Mouse (Mus musculus) hindbrain, embryonic 14.5 days (tissue): ENCODE results near the gene Gstt4. TPM values are rescaled to one million over a fixed set of nuclear protein-coding genes. Genes with fewer than 3 reads are reported as not detected.

Experiments used
- ATAC-seq: fragments of 200-750 bp; cut with Nextera tagmentation; 2 replicates; pipeline ENCODE4 v1.8.0; 2017; ENCODE audit warnings: moderate number of reproducible peaks, mild to moderate bottlenecking, moderate TSS enrichment, moderate library complexity; ENCODE audit not compliant: low FRiP score
- DNase-seq: peaks from one replicate; pipeline ENCODE4 v3.0.0-alpha.2; 2015; ENCODE audit warnings: low spot score
- H3K27ac ChIP-seq: fragments of 300-500 bp; sonication (generic); 2 replicates; pipeline ENCODE4 v1.5.1; 2014; ENCODE audit warnings: mild to moderate bottlenecking, moderate library complexity
- H3K27me3 ChIP-seq: fragments of 300-500 bp; sonication (generic); 2 replicates; pipeline ENCODE4 v1.6.1; 2014; ENCODE audit warnings: mild to moderate bottlenecking, low read length, mixed read lengths; ENCODE audit not compliant: control insufficient read depth, insufficient read depth
- H3K36me3 ChIP-seq: fragments of 300-500 bp; sonication (generic); replicated peaks from 2 replicates; pipeline ENCODE4 v1.6.1; 2014; ENCODE audit not compliant: control insufficient read depth, insufficient read depth
- H3K4me1 ChIP-seq: fragments of 300-500 bp; sonication (generic); replicated peaks from 2 replicates; pipeline ENCODE4 v1.6.1; 2014; ENCODE audit warnings: antibody characterized with exemption, low read length, mixed read lengths; ENCODE audit not compliant: control insufficient read depth, insufficient read depth
- H3K4me2 ChIP-seq: fragments of 300-500 bp; sonication (generic); replicated peaks from 2 replicates; pipeline ENCODE4 v1.6.1; 2014; ENCODE audit warnings: mild to moderate bottlenecking, moderate library complexity
- H3K4me3 ChIP-seq: fragments of 300-500 bp; sonication (generic); replicated peaks from 2 replicates; pipeline ENCODE4 v1.5.1; 2014; ENCODE audit warnings: mild to moderate bottlenecking, low read length
- H3K9ac ChIP-seq: fragments of 300-500 bp; sonication (generic); 2 replicates; pipeline ENCODE4 v1.6.1; 2014
- H3K9me3 ChIP-seq: fragments of 300-500 bp; sonication (generic); 2 replicates; pipeline ENCODE4 v1.6.1; 2016; ENCODE audit warnings: low read length; ENCODE audit not compliant: control insufficient read depth
- WGBS: fragments of 180-500 bp; shearing (Covaris S2); extraction: QIAGEN DNeasy Blood & Tissue Kit; methylation state at CpG from one replicate; pipeline ENCODE4 v1.1.7; 2014; 5-methylcytosine and 5-hydroxymethylcytosine counted together
- polyA plus RNA-seq: library from polyadenylated mRNA; unstranded; fragments of >200 nt; fragmentation: Nextera tagmentation; extraction: Ambion mirVana; gene quantifications from 2 replicates; pipeline ENCODE4 v1.2.1, GENCODE M21; 2014

Gene Gstt4
- polyA plus RNA-seq, 1 experiment from 2014 or later: not detected

GRCm38 (mm10) chr10:75854791-75855190 is 32.4 kb upstream of the Gstt4 start:
- DNase-seq (no peak), ATAC-seq (no peak)
- Histone ChIP-seq H3K9ac (no peak overlapping the region), H3K4me2 (no peak overlapping the region), H3K27ac (no peak overlapping the region), H3K36me3 (peaks cover 16% of the 10 kb centered on the region), H3K9me3 (no peaks in the 10 kb centered on the region), H3K27me3 (no peaks in the 10 kb centered on the region), H3K4me3 (no peak overlapping the region), H3K4me1 (peaks cover 24% of the 10 kb centered on the region)
- 88% methylated on average over 6 of the region's 6 CpGs for WGBS

GRCm38 (mm10) chr10:75854096-75854495 is 31.8 kb upstream of the Gstt4 start:
- ATAC-seq (no peak), DNase-seq (no peak)
- Histone ChIP-seq H3K4me3 (no peak overlapping the region), H3K9me3 (no peaks in the 10 kb centered on the region), H3K27me3 (no peaks in the 10 kb centered on the region), H3K9ac (no peak overlapping the region), H3K36me3 (peaks cover 16% of the 10 kb centered on the region), H3K4me2 (no peak overlapping the region), H3K4me1 (peaks cover 24% of the 10 kb centered on the region), H3K27ac (no peak overlapping the region)
- WGBS: 51% methylated on average over 5 of the region's 5 CpGs

DNA sequence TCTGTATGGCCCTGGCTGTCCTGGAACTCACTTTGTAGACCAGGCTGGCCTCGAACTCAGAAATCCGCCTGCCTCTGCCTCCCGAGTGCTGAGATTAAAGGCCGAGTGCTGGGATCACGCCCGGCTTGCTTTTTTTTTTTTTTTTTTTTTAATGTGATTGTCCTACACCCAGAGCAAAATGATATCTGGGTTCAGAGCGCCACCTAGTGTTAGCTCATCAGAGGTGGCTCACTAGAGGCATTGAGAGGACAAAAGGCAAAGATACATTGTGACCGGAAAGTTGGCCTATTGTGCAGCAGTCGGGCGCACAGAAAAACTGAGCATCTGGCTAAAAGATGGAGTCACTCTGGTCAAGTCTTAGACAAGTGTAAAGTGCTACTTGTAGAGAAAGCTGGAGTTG is 31.1 kb upstream of the Gstt4 start:
- H3K36me3 ChIP-seq: peaks cover 16% of the 10 kb centered on the region
- 19% methylated on average over 10 of the region's 10 CpGs for WGBS
- H3K4me2 ChIP-seq: no peak overlapping the region
- H3K27me3 ChIP-seq: no peaks in the 10 kb centered on the region
- no peaks in the 10 kb centered on the region for H3K9me3 ChIP-seq
- DNase-seq: peak; percentile 89
- H3K9ac ChIP-seq: no peak overlapping the region
- H3K27ac ChIP-seq: no peak overlapping the region
- peaks cover 19% of the 10 kb centered on the region for H3K4me1 ChIP-seq
- peak; percentile 43; the same call in 1 of the 2 replicates for ATAC-seq
- H3K4me3 ChIP-seq: no peak overlapping the region

- Histone ChIP-seq H3K9me3 (no peaks in the 10 kb centered on the region), H3K27ac (no peak overlapping the region), H3K9ac (no peak overlapping the region), H3K4me2 (no peak overlapping the region), H3K4me1 (peaks cover 12% of the 10 kb centered on the region; the same call in 1 of the 2 replicates), H3K36me3 (peaks cover 8% of the 10 kb centered on the region), H3K27me3 (no peaks in the 10 kb centered on the region), H3K4me3 (no peak overlapping the region)
- DNase-seq (no peak), ATAC-seq (no peak)
- 91% methylated on average over 12 of the region's 12 CpGs for WGBS
Observed at GRCm38 (mm10) chr10:75852539-75853125, 30.3 kb upstream of the Gstt4 start.

GRCm38 (mm10) chr10:75851681-75852080 is 29.3 kb upstream of the Gstt4 start:
- no peaks in the 10 kb centered on the region for H3K27me3 ChIP-seq
- no peak for DNase-seq
- no peak overlapping the region for H3K4me3 ChIP-seq
- H3K27ac ChIP-seq: no peak overlapping the region
- 29% methylated on average over 3 of the region's 3 CpGs for WGBS
- H3K4me1 ChIP-seq: peaks cover 12% of the 10 kb centered on the region; the same call in 1 of the 2 replicates
- no peaks in the 10 kb centered on the region for H3K9me3 ChIP-seq
- H3K4me2 ChIP-seq: no peak overlapping the region
- H3K36me3 ChIP-seq: no peaks in the 10 kb centered on the region
- no peak overlapping the region for H3K9ac ChIP-seq
- ATAC-seq: no peak

GRCm38 (mm10) chr10:75851076-75851475 is 28.7 kb upstream of the Gstt4 start:
- H3K4me2 ChIP-seq: no peak overlapping the region
- peaks cover 12% of the 10 kb centered on the region; the same call in 1 of the 2 replicates for H3K4me1 ChIP-seq
- ATAC-seq (no peak), DNase-seq (no peak)
- no peaks in the 10 kb centered on the region for H3K9me3 ChIP-seq
- H3K36me3 ChIP-seq: no peaks in the 10 kb centered on the region
- H3K27ac ChIP-seq: no peak overlapping the region
- no peak overlapping the region for H3K9ac ChIP-seq
- H3K27me3 ChIP-seq: no peaks in the 10 kb centered on the region
- under 1% methylated on average over 6 of the region's 6 CpGs for WGBS
- H3K4me3 ChIP-seq: no peak overlapping the region

- 25% methylated on average over 3 of the region's 3 CpGs for WGBS
Observed at GRCm38 (mm10) chr10:75848382-75848781, 26.0 kb upstream of the Gstt4 start.

GRCm38 (mm10) chr10:75845306-75845930 is 23.1 kb upstream of the Gstt4 start:
- Histone ChIP-seq H3K36me3 (no peaks in the 10 kb centered on the region), H3K27me3 (no peaks in the 10 kb centered on the region), H3K4me3 (no peak overlapping the region), H3K9ac (no peak overlapping the region), H3K4me1 (no peaks in the 10 kb centered on the region), H3K4me2 (no peak overlapping the region), H3K9me3 (no peaks in the 10 kb centered on the region), H3K27ac (no peak overlapping the region)
- ATAC-seq (no peak), DNase-seq (no peak)
- WGBS: 86% methylated on average over 6 of the region's 6 CpGs

More at GRCm38 (mm10) chr10:75848382-75848781, 26.0 kb upstream of the Gstt4 start:
- H3K9ac ChIP-seq: no peak overlapping the region
- no peaks in the 10 kb centered on the region for H3K27me3 ChIP-seq
- no peaks in the 10 kb centered on the region for H3K9me3 ChIP-seq
- ATAC-seq (no peak), DNase-seq (no peak)
- H3K27ac ChIP-seq: no peak overlapping the region
- H3K36me3 ChIP-seq: no peaks in the 10 kb centered on the region
- no peak overlapping the region for H3K4me3 ChIP-seq
- H3K4me1 ChIP-seq: peaks cover 12% of the 10 kb centered on the region; the same call in 1 of the 2 replicates
- no peak overlapping the region for H3K4me2 ChIP-seq

- ATAC-seq: no peak
- no peaks in the 10 kb centered on the region for H3K36me3 ChIP-seq
- H3K4me2 ChIP-seq: no peak overlapping the region
- H3K9ac ChIP-seq: no peak overlapping the region
- no peaks in the 10 kb centered on the region for H3K27me3 ChIP-seq
- 80% methylated on average over 1 of the region's 1 CpGs for whole genome bisulfite sequencing
- H3K4me1 ChIP-seq: no peaks in the 10 kb centered on the region
- DNase-seq: no peak
- H3K4me3 ChIP-seq: no peak overlapping the region
- no peak overlapping the region for H3K27ac ChIP-seq
- H3K9me3 ChIP-seq: no peaks in the 10 kb centered on the region
Observed at GRCm38 (mm10) chr10:75844800-75845199, 22.5 kb upstream of the Gstt4 start.
